Mouse (Mus musculus) neural tube, embryonic 15.5 days (tissue): ENCODE results near the gene Mrps18c. TPM values are rescaled to one million over a fixed set of nuclear protein-coding genes. Genes with fewer than 3 reads are reported as not detected.

Experiments
- ATAC-seq: fragments of 200-750 bp; cut with Nextera tagmentation; 2 replicates; pipeline ENCODE4 v1.8.0; 2017; ENCODE audit warnings: mild to moderate bottlenecking, moderate TSS enrichment, moderate library complexity; ENCODE audit not compliant: low FRiP score
- H3K27ac ChIP-seq: fragments of 300-500 bp; sonication (generic); replicated peaks from 2 replicates; pipeline ENCODE4 v1.5.1; 2015; ENCODE audit warnings: mild to moderate bottlenecking, inconsistent platforms
- H3K27me3 ChIP-seq: fragments of 300-500 bp; sonication (generic); replicated peaks from 2 replicates; pipeline ENCODE4 v1.6.1; 2015; ENCODE audit warnings: inconsistent platforms
- H3K36me3 ChIP-seq: fragments of 300-500 bp; sonication (generic); 2 replicates; pipeline ENCODE4 v1.6.1; 2015; ENCODE audit warnings: inconsistent platforms
- H3K4me1 ChIP-seq: fragments of 300-500 bp; sonication (generic); 2 replicates; pipeline ENCODE4 v1.6.1; 2015; ENCODE audit warnings: inconsistent platforms
- H3K4me2 ChIP-seq: fragments of 300-500 bp; sonication (generic); 2 replicates; pipeline ENCODE4 v1.6.1; 2015; ENCODE audit warnings: inconsistent platforms, mild to moderate bottlenecking, moderate library complexity
- H3K4me3 ChIP-seq: fragments of 300-500 bp; sonication (generic); replicated peaks from 2 replicates; pipeline ENCODE4 v1.5.1; 2015; ENCODE audit warnings: mild to moderate bottlenecking, inconsistent platforms
- H3K9ac ChIP-seq: fragments of 300-500 bp; sonication (generic); replicated peaks from 2 replicates; pipeline ENCODE4 v1.6.1; 2015; ENCODE audit warnings: mild to moderate bottlenecking, inconsistent platforms
- H3K9me3 ChIP-seq: fragments of 300-500 bp; sonication (generic); replicated peaks from 2 replicates; pipeline ENCODE4 v1.6.1; 2016; ENCODE audit warnings: inconsistent platforms
- WGBS: fragments of 180-500 bp; shearing (Covaris S2); methylation state at CpG from one replicate; pipeline ENCODE4 v1.1.7; 2015; ENCODE audit warnings: mixed read lengths; 5-methylcytosine and 5-hydroxymethylcytosine counted together
- polyA plus RNA-seq: library from polyadenylated mRNA; unstranded; fragments of >200 nt; fragmentation: Nextera tagmentation; extraction: Ambion mirVana; gene quantifications from 2 replicates; pipeline ENCODE4 v1.2.1, GENCODE M21; 2015

Mrps18c gene
- polyA plus RNA-seq, 1 experiment from 2014 or later: 160 TPM

- H3K27ac ChIP-seq: no peak overlapping the region
- H3K36me3 ChIP-seq: peaks cover 80% of the 10 kb centered on the region
- no peak for ATAC-seq
- H3K4me2 ChIP-seq: no peak overlapping the region
- no peaks in the 10 kb centered on the region for H3K27me3 ChIP-seq
- H3K4me3 ChIP-seq: no peak overlapping the region
- no peaks in the 10 kb centered on the region for H3K9me3 ChIP-seq
- H3K4me1 ChIP-seq: no peaks in the 10 kb centered on the region
- no peak overlapping the region for H3K9ac ChIP-seq
- WGBS: 97% methylated on average over 13 of the region's 13 CpGs
Observed at GRCm38 (mm10) chr5:100779002-100779401, 19.4 kb upstream of the Mrps18c start.

DNA sequence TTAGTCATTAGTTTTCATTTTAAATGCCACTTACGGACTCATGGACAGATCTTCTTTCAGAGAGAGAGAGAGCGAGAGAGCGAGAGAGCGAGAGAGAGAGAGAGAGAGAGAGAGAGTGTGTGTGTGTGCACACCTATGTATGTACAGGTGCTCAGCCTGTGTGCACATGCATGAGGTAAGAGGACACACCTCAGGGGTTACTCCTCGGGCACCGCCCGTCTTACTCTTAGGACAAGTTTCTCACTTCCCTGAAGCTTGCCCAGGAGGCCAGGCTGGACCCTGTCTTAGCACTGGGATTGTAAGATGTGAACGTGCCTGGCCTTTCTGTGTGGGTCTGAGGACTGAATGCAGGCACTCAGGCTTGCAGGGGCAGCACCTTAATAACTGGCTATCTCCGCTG lies 10.9 kb upstream of the Mrps18c start:
- no peak overlapping the region for H3K4me2 ChIP-seq
- no peak overlapping the region for H3K4me3 ChIP-seq
- H3K27ac ChIP-seq: no peak overlapping the region
- no peaks in the 10 kb centered on the region for H3K4me1 ChIP-seq
- no peaks in the 10 kb centered on the region for H3K9me3 ChIP-seq
- no peak overlapping the region for H3K9ac ChIP-seq
- 98% methylated on average over 9 of the region's 9 CpGs for WGBS
- ATAC-seq: no peak
- H3K27me3 ChIP-seq: no peaks in the 10 kb centered on the region
- H3K36me3 ChIP-seq: peaks cover 83% of the 10 kb centered on the region

DNA sequence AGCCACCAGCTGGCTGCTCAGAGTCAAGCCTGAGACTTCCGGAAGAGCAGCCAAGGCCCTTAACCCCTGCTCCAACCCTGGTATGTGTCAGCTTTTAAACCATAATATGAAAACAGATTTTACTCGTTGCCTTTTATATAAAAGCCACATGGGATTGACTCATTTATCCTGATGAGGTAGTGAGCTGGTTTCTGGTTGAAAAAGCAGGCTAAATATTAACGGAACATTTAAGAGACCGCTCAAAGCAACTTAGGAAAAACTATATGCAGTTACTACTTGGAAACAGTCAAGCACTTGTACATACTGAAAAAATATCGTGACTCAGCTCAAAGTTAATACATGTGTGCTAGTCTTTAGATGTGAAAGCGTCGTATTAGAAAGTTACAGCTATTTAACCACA lies 6.2 kb upstream of the Mrps18c start:
- H3K36me3 ChIP-seq: peaks cover 83% of the 10 kb centered on the region
- ATAC-seq: no peak
- peaks cover 5% of the 10 kb centered on the region for H3K4me1 ChIP-seq
- no peaks in the 10 kb centered on the region for H3K27me3 ChIP-seq
- no peak overlapping the region for H3K4me2 ChIP-seq
- H3K9ac ChIP-seq: no peak overlapping the region
- 95% methylated on average over 7 of the region's 7 CpGs for WGBS
- H3K4me3 ChIP-seq: no peak overlapping the region
- H3K9me3 ChIP-seq: no peaks in the 10 kb centered on the region
- no peak overlapping the region for H3K27ac ChIP-seq

DNA sequence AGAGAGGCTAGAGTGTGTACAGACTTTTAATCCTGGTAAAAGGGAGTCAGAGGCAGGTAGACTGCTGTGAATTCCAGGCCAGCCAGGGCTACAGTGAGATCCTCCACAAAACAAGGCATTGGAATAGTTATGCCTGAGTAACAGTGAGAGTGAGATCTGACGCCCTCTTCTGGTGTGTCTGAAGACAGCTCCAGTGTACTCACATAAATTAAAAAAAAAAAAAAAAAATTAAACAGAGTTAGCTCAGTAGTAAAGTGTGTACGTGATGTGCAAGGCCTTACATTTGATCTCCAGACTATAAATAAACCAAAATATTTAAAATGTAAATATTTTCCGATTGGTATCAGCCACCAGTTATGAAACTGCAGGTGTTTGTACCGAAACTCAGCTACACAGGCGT lies 4.3 kb upstream of the Mrps18c start:
- H3K4me1 ChIP-seq: peaks cover 12% of the 10 kb centered on the region
- peaks cover 66% of the 10 kb centered on the region for H3K36me3 ChIP-seq
- no peak for ATAC-seq
- WGBS: 85% methylated on average over 5 of the region's 5 CpGs
- no peak overlapping the region for H3K27ac ChIP-seq
- H3K9me3 ChIP-seq: no peaks in the 10 kb centered on the region
- H3K9ac ChIP-seq: no peak overlapping the region
- H3K27me3 ChIP-seq: no peaks in the 10 kb centered on the region
- no peak overlapping the region for H3K4me3 ChIP-seq
- H3K4me2 ChIP-seq: no peak overlapping the region

GRCm38 (mm10) chr5:100818341-100818740 lies 19.9 kb downstream of the Mrps18c start:
- H3K4me2 ChIP-seq: no peak overlapping the region
- H3K9ac ChIP-seq: no peak overlapping the region
- no peak overlapping the region for H3K27ac ChIP-seq
- no peaks in the 10 kb centered on the region for H3K9me3 ChIP-seq
- H3K4me1 ChIP-seq: peaks cover 15% of the 10 kb centered on the region
- 0 out of 2 replicates have a peak, but pooled peaks cover 3% of the 10 kb centered on the region for H3K36me3 ChIP-seq
- no peak for ATAC-seq
- 89% methylated on average over 4 of the region's 4 CpGs for WGBS
- no peaks in the 10 kb centered on the region for H3K27me3 ChIP-seq
- H3K4me3 ChIP-seq: no peak overlapping the region

GRCm38 (mm10) chr5:100819568-100820480 lies 21.4 kb downstream of the Mrps18c start:
- 30% methylated on average over 16 of the region's 16 CpGs for WGBS
- ATAC-seq: no peak
- Histone ChIP-seq H3K4me3 (peak overlapping the region; percentile 88), H3K9me3 (no peaks in the 10 kb centered on the region), H3K4me1 (peaks cover 15% of the 10 kb centered on the region), H3K27me3 (no peaks in the 10 kb centered on the region), H3K4me2 (peak overlapping the region; percentile 91), H3K9ac (peak overlapping the region; percentile 90), H3K27ac (peak overlapping the region; percentile 87), H3K36me3 (no peaks in the 10 kb centered on the region)

DNA sequence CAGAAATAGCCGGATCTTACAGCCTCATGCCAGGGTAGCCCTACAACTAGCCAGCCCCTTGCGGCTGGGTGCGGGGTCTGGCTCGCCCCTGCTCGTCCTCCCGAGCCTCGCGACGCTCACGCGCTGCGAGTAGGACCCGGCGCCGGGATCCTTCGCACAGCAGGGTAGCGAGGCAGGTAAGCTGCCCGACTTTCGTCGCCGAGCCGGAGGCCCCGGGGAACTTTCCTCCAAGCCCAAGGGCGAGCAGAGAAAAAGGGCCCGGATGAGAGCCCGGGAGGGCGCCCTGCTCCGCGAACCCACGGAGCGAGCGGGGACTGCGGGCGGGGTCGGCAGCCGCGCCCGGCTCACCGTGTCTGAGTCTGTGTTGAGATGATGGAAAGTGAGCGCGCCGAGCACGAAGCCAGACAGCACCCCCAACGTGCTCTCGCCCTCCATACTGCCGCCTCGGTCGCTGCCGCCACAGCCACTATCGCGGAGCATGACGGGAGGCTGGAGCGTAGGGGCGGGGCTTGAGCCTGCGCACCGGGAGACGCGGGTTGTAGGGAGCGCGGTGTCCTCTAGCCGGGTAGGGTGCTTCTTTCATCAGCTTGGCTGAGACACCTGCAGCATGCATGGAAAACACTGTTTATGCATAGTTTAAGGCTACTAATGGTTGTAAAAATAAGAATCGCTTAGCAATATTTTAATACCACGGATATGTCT lies 22.2 kb downstream of the Mrps18c start, which contains the start of gene Abraxas1:
Gene Abraxas1 (minus strand): TSS at position 483 of the 702 bp plus-strand sequence.
- Histone ChIP-seq H3K4me3 (peak within 1 kb of the TSS; percentile 88), H3K9ac (peak within 1 kb of the TSS; percentile 90), H3K4me2 (peak within 1 kb of the TSS; percentile 91), H3K9me3 (no peaks in the 10 kb centered on the region), H3K27ac (peak within 1 kb of the TSS; percentile 87), H3K27me3 (no peaks in the 10 kb centered on the region), H3K4me1 (peaks cover 15% of the 10 kb centered on the region), H3K36me3 (no peaks in the 10 kb centered on the region)
- under 1% methylated on average over 62 of the region's 63 CpGs for WGBS
- peak; percentile 98 for ATAC-seq

DNA sequence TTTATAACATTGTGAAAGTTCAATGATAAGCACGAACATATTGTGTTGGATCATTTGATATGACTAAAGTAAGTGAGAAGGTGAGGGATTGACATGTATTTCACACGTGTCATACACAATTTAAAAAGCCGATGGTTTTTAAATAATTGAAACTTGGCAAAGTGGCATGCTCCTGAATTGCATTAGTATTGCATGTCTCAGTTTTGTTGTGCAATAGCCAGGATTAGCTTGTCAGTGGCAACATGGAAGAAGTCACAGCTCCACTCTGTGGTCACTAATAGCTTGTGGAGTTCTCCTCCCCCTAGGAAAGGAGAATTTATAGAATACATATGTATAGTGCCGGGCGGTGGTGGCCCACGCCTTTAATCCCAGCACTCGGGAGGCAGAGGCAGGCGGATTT lies 22.9 kb downstream of the Mrps18c start:
- Histone ChIP-seq H3K36me3 (no peaks in the 10 kb centered on the region), H3K9me3 (no peaks in the 10 kb centered on the region), H3K27me3 (no peaks in the 10 kb centered on the region), H3K4me3 (peak overlapping the region; percentile 88; the same call in 1 of the 2 replicates), H3K9ac (no peak overlapping the region), H3K27ac (no peak overlapping the region), H3K4me2 (peak overlapping the region; percentile 91), H3K4me1 (peaks cover 15% of the 10 kb centered on the region)
- ATAC-seq: peak; percentile 15; the same call in 1 of the 2 replicates
- WGBS: 85% methylated on average over 8 of the region's 8 CpGs

DNA sequence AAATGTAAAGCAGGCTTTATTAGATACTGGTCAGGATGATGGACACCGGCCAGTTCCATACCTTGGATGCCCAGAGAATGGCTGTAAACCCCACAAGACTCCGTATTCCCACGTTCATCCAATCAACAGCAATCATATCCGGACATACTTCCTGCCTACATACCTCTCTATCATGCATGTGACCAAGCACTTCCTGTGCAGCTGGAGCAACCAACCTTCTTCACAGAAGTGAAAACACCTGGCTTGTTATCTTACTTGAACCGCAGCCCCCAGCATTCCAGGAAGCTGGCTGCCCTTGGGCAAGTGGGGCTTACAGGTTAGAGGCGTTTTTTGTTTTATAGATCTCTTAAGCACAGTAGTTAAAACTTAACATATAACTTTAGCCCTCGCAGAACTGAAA lies 24.4 kb downstream of the Mrps18c start:
- Histone ChIP-seq H3K9me3 (no peaks in the 10 kb centered on the region), H3K4me3 (no peak overlapping the region), H3K27ac (no peak overlapping the region), H3K36me3 (no peaks in the 10 kb centered on the region), H3K9ac (no peak overlapping the region), H3K4me2 (no peak overlapping the region), H3K4me1 (peaks cover 15% of the 10 kb centered on the region), H3K27me3 (no peaks in the 10 kb centered on the region)
- no peak for ATAC-seq
- 91% methylated on average over 7 of the region's 7 CpGs for WGBS

- no peak for ATAC-seq
- Histone ChIP-seq H3K9ac (no peak overlapping the region), H3K4me2 (no peak overlapping the region), H3K27me3 (no peaks in the 10 kb centered on the region), H3K4me1 (0 out of 2 replicates have a peak, but pooled peaks cover 4% of the 10 kb centered on the region), H3K27ac (no peak overlapping the region), H3K4me3 (no peak overlapping the region), H3K36me3 (no peaks in the 10 kb centered on the region), H3K9me3 (no peaks in the 10 kb centered on the region)
- 15% methylated on average over 2 of the region's 2 CpGs for WGBS
Observed at GRCm38 (mm10) chr5:100825975-100826374, 27.5 kb downstream of the Mrps18c start.

DNA sequence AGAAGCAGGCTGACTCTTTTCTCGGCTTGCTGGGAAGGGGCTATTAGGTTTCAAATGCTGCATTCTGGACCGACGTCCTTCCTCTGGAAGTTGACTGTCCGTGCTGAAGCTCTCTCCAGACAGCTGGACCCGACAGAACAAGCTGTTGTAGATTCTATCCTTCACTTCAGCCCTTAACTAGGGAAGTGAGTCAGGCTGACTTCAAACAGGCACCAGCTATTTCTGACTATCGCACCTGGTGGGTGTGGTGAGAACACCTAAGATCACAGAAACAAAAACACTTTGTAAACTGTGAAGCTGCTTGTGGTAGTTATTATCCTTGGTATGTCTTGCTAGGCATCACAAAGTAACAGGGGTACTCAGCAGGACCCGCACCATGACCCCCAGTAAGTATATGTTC lies 28.1 kb downstream of the Mrps18c start:
- no peak for ATAC-seq
- no peaks in the 10 kb centered on the region for H3K9me3 ChIP-seq
- H3K27me3 ChIP-seq: no peaks in the 10 kb centered on the region
- no peak overlapping the region for H3K9ac ChIP-seq
- H3K36me3 ChIP-seq: no peaks in the 10 kb centered on the region
- no peaks in the 10 kb centered on the region for H3K4me1 ChIP-seq
- no peak overlapping the region for H3K4me3 ChIP-seq
- H3K27ac ChIP-seq: no peak overlapping the region
- no peak overlapping the region for H3K4me2 ChIP-seq
- 77% methylated on average over 7 of the region's 7 CpGs for WGBS

DNA sequence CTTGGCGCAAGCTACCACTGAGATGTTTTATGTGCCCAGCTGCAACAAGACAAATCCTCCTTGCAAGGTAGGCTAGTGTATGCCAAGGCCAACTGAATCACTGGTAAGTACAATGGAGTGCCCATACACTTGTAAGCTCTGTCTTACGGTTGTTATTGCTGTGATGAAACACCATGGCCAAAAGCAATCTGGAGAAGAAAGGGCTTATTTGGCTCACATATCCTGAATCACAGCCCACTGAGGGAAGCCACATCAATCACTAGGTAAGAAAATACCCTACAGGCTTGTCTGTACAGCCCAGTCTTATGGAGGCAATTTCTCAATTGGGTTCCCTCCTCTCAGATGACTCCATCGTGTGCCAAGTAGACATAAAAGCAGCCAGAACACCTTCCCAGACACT lies 30.3 kb downstream of the Mrps18c start:
- Histone ChIP-seq H3K9me3 (no peaks in the 10 kb centered on the region), H3K36me3 (no peaks in the 10 kb centered on the region), H3K27me3 (no peaks in the 10 kb centered on the region), H3K9ac (no peak overlapping the region), H3K4me3 (no peak overlapping the region), H3K4me2 (no peak overlapping the region), H3K4me1 (no peaks in the 10 kb centered on the region), H3K27ac (no peak overlapping the region)
- ATAC-seq: no peak
- 58% methylated on average over 3 of the region's 3 CpGs for WGBS
